Mouse (Mus musculus) neural tube, embryonic 12.5 days (tissue): ENCODE measurements around the gene Mapkapk3. TPM values are rescaled to one million over a fixed set of nuclear protein-coding genes. Genes with fewer than 3 reads are reported as not detected.
A peak's percentile ranks its signal among the peaks of the same experiment; 100 is the strongest.

Experiments
- ATAC-seq: fragments of 200-750 bp; cut with Nextera tagmentation; 2 replicates; pipeline ENCODE4 v1.8.0; 2017; ENCODE audit warnings: low read depth, mild to moderate bottlenecking, moderate TSS enrichment, moderate library complexity; ENCODE audit not compliant: low FRiP score
- H3K27ac ChIP-seq: fragments of 300-500 bp; sonication (generic); 2 replicates; pipeline ENCODE4 v1.5.1; 2016
- H3K27me3 ChIP-seq: fragments of 300-500 bp; sonication (generic); replicated peaks from 2 replicates; pipeline ENCODE4 v1.6.1; 2016; ENCODE audit warnings: mild to moderate bottlenecking
- H3K36me3 ChIP-seq: fragments of 300-500 bp; sonication (generic); 2 replicates; pipeline ENCODE4 v1.6.1; 2016; ENCODE audit warnings: mild to moderate bottlenecking
- H3K4me1 ChIP-seq: fragments of 300-500 bp; sonication (generic); 2 replicates; pipeline ENCODE4 v1.6.1; 2016
- H3K4me2 ChIP-seq: fragments of 300-500 bp; sonication (generic); replicated peaks from 2 replicates; pipeline ENCODE4 v1.6.1; 2016; ENCODE audit warnings: mild to moderate bottlenecking
- H3K4me3 ChIP-seq: fragments of 300-500 bp; sonication (generic); 2 replicates; pipeline ENCODE4 v1.5.1; 2016
- H3K9ac ChIP-seq: fragments of 300-500 bp; sonication (generic); 2 replicates; pipeline ENCODE4 v1.6.1; 2016; ENCODE audit warnings: mild to moderate bottlenecking
- H3K9me3 ChIP-seq: fragments of 300-500 bp; sonication (generic); 2 replicates; pipeline ENCODE4 v1.6.1; 2016; ENCODE audit warnings: mild to moderate bottlenecking
- WGBS: fragments of 180-500 bp; shearing (Covaris S2); methylation state at CpG from one replicate; pipeline ENCODE4 v1.1.7; 2016; 5-methylcytosine and 5-hydroxymethylcytosine counted together
- polyA plus RNA-seq: library from polyadenylated mRNA; unstranded; fragments of >200 nt; fragmentation: Nextera tagmentation; extraction: Ambion mirVana; gene quantifications from 2 replicates; pipeline ENCODE4 v1.2.1, GENCODE M21; 2016

The Mapkapk3 gene
- 3.5 and 3.7 TPM in 2 replicates for polyA plus RNA-seq

DNA sequence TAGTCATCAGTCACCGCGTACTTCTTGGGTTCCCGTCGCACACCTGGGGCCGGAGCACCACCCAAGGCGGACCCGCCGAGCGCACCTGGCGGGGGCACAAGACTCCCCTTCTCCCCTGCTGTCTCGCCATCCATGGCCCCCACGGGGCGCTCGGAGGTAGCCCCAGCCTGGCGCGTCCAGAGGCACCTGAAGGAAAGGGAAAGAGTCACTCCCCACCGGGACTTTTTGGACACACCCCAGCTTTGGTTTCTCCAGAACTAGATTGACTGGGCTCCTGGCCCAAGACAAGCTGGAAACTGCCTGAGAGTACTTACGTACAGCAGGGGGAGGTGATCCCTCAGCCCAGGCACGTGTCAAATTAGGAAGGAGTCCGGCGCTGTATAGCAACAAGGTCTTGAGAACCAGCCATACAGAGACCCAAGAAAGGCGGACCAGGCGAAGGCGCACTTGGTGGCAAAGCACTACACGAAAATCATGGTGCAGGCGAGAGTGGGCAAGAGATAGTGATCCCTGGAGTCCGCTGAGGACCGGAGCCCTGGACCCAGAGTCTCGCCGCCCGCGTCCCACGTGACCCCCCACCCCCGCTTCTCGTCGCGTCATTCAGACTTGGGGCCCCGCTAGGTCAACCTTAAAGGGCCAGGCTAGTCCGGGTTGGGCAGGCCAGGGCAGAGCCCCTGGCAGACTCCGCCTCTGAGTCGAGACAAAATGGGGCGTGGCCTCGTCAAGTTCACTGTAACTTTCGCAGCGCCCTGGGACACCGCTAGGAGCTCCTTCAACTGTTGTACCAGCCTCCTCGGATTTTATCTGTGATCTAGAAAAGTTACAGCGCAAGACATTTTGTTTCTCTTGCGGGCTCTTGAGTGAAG, at the start of gene Mapkapk3:
Gene Mapkapk3 (minus strand): TSS at position 667 of the 866 bp plus-strand sequence.
- H3K9me3 ChIP-seq = no peaks in the 10 kb centered on the region
- H3K27ac ChIP-seq = no peak within 1 kb of the TSS
- 2% methylated on average over 49 of the region's 49 CpGs for WGBS
- peak within 1 kb of the TSS; percentile 76 for H3K4me2 ChIP-seq
- H3K4me3 ChIP-seq = peak within 1 kb of the TSS; percentile 43
- no peaks in the 10 kb centered on the region for H3K36me3 ChIP-seq
- 0 out of 2 replicates have a peak within 1 kb of the TSS, but pooled peaks have one; percentile 35 for H3K9ac ChIP-seq
- H3K27me3 ChIP-seq = peaks cover 15% of the 10 kb centered on the region
- H3K4me1 ChIP-seq = peaks cover 11% of the 10 kb centered on the region
- ATAC-seq = peak; percentile 61

DNA sequence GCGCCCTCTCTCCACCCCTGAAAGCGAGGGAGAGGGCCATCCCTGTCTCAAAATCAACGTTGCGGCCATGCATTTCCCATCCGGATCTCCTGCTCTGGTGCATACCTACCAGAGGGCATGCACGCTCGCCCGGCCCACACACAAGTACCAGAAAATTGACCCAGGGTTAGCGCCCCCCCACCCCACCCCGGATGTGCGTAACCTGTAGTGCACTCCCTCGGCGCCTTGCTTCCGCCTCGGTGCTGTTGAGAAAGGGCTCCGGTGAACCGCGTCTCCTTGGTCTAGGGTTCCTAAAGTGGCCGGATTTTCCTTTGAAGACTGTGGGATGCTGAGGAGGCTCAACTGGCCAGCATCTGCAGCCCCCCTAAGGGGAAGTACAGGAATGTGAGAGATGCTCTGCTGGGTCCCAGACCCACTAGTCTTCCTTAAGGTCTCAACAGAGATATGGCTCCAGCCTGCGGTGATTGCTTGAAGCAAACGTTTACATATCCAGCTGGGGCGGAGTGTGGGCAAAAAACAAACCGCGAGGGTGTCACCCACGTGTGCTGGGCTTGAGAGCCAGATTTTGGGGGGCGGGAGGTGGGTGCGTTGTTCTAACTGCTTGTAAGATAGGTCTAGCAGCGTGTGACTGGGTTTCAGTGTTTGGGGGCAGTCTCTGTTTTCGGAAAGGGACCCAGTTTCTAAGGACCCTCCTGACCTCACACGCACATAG, 48.7 kb upstream of the Mapkapk3 start, which contains the start of gene Hemk1:
Gene Hemk1 (minus strand): TSS at position 179 of the 712 bp plus-strand sequence.
- H3K27ac ChIP-seq = no peak within 1 kb of the TSS
- no peaks in the 10 kb centered on the region for H3K36me3 ChIP-seq
- peak within 1 kb of the TSS; percentile 70 for H3K9ac ChIP-seq
- ATAC-seq = peak; percentile 62
- peak within 1 kb of the TSS; percentile 75 for H3K4me2 ChIP-seq
- H3K9me3 ChIP-seq = no peaks in the 10 kb centered on the region
- peaks cover 11% of the 10 kb centered on the region for H3K4me1 ChIP-seq
- WGBS = 6% methylated on average over 30 of the region's 30 CpGs
- peak within 1 kb of the TSS; percentile 59 for H3K4me3 ChIP-seq
- no peaks in the 10 kb centered on the region; the same call in 1 of the 2 replicates for H3K27me3 ChIP-seq

DNA sequence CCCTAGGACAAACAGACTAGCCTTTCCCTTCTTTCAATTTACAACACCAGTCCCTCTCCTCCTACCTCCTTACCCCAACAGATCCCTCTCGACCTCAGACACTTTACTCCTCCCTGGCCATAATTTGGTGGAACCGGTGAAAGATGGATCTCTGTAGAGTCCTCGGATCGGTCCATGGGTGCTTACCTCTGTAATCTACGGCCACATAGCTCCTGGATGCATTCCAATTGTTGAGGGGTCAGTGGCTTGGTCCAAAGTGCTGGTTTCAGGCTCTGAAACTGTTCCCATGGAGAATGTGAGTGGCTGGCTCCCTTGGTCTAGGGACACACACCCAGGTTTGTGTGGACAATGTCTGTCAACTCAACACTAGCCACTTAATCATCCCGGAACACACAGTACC, 46.7 kb upstream of the Mapkapk3 start:
- no peaks in the 10 kb centered on the region for H3K27me3 ChIP-seq
- H3K36me3 ChIP-seq = no peaks in the 10 kb centered on the region; the same call in 1 of the 2 replicates
- H3K9ac ChIP-seq = no peak overlapping the region
- H3K4me3 ChIP-seq = no peak overlapping the region
- ATAC-seq = no peak
- H3K4me1 ChIP-seq = peaks cover 11% of the 10 kb centered on the region
- WGBS = 88% methylated on average over 6 of the region's 6 CpGs
- H3K4me2 ChIP-seq = no peak overlapping the region
- H3K9me3 ChIP-seq = no peaks in the 10 kb centered on the region
- H3K27ac ChIP-seq = no peak overlapping the region

DNA sequence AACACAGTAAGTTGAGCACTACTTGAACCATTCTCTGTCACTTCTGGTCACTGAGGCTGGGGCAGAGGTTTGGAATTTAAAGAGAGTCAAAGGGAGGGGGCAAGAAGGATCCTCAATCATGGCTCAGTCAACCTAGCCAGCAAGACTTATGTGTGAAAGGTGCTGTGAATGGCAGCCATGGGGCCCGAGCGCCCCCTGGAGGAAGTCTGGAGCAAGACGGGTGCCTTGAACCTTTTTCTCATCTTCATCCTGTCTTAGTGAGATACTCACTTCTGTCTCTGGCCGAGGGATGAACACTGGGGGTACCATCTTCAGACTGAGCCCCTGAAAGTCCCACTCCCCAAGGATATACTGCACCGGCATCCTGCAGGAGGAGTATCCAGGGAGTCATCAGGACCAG, 46.2 kb upstream of the Mapkapk3 start:
- no peak for ATAC-seq
- WGBS = 11% methylated on average over 5 of the region's 5 CpGs

DNA sequence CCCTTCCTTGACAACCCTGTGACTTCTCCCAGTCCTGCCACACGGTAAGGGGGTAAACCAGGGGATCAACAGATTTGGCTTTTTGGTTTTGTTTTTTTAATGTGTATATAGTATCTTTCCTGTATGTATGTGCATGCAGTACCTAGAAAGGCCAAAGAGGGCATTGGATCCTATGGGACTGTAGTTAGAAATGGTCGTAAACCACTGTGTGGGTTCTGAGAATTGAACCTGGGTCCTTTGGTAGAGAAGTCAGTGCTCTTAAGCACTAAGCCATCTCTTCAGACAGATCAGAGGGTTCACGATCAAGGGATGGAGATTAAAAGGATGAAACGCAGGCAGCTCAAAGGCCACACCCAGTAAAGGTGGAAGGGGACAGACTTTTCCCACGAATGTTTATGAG, 45.4 kb upstream of the Mapkapk3 start:
- no peaks in the 10 kb centered on the region for H3K9me3 ChIP-seq
- no peaks in the 10 kb centered on the region; the same call in 1 of the 2 replicates for H3K36me3 ChIP-seq
- no peak overlapping the region for H3K4me2 ChIP-seq
- H3K27ac ChIP-seq = no peak overlapping the region
- no peak for ATAC-seq
- H3K4me3 ChIP-seq = no peak overlapping the region
- WGBS = 90% methylated on average over 5 of the region's 5 CpGs
- no peaks in the 10 kb centered on the region for H3K27me3 ChIP-seq
- H3K9ac ChIP-seq = no peak overlapping the region
- peaks cover 11% of the 10 kb centered on the region for H3K4me1 ChIP-seq

More for the DNA sequence above, 46.2 kb upstream of the Mapkapk3 start:
- Histone ChIP-seq H3K27me3 (no peaks in the 10 kb centered on the region), H3K9me3 (no peaks in the 10 kb centered on the region), H3K4me3 (no peak overlapping the region), H3K9ac (no peak overlapping the region), H3K4me1 (peaks cover 11% of the 10 kb centered on the region), H3K27ac (no peak overlapping the region), H3K4me2 (no peak overlapping the region), H3K36me3 (no peaks in the 10 kb centered on the region; the same call in 1 of the 2 replicates)

DNA sequence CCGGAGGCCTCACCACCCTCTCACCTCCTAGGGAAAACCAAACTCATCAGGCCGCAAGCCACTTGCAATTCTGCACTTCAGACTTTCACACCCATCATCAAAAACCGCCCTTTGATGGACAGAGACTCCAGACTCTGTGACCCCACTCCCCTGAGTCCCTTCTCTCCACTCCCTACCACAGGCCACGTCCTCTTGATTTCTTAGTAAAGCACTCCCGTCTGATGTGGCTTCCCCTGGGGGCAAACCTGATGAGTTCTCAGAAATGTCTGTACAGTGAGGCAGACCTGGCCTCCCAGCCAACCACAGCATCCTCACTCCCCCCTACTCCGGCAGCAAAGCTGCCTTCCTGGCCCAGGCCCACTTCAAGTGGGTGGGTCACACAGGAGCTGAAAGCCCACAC, 44.7 kb upstream of the Mapkapk3 start:
- Histone ChIP-seq H3K27ac (no peak overlapping the region), H3K27me3 (no peaks in the 10 kb centered on the region), H3K36me3 (no peaks in the 10 kb centered on the region; the same call in 1 of the 2 replicates), H3K9me3 (no peaks in the 10 kb centered on the region), H3K9ac (0 out of 2 replicates have a peak overlapping the region, but pooled peaks have one; percentile 8), H3K4me3 (no peak overlapping the region), H3K4me1 (peaks cover 11% of the 10 kb centered on the region), H3K4me2 (no peak overlapping the region)
- no peak for ATAC-seq
- 88% methylated on average over 6 of the region's 6 CpGs for WGBS

DNA sequence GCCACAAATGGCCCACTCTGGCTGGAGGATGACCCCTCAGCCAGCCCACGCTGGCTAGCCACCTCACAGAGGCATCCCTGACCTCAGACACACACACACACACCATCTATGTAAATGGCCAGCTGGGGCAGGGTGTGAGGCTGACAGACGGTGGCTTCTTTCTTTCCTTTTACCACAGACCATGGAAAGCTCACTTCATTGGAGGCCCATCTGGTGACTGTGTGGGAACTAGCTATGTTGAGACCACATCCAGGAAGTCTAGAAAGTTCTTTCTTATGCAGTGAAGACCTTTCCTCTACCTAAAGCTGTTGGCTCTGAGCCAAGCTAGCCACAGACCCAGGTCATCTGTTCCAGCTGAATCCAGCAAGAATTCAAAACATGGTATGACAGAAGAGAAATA, 44.0 kb upstream of the Mapkapk3 start:
- Histone ChIP-seq H3K27ac (no peak overlapping the region), H3K36me3 (no peaks in the 10 kb centered on the region; the same call in 1 of the 2 replicates), H3K4me3 (no peak overlapping the region), H3K4me1 (peaks cover 11% of the 10 kb centered on the region), H3K27me3 (no peaks in the 10 kb centered on the region), H3K9ac (0 out of 2 replicates have a peak overlapping the region, but pooled peaks have one; percentile 8), H3K9me3 (no peaks in the 10 kb centered on the region), H3K4me2 (no peak overlapping the region)
- 56% methylated on average over 2 of the region's 2 CpGs for WGBS
- ATAC-seq = no peak

DNA sequence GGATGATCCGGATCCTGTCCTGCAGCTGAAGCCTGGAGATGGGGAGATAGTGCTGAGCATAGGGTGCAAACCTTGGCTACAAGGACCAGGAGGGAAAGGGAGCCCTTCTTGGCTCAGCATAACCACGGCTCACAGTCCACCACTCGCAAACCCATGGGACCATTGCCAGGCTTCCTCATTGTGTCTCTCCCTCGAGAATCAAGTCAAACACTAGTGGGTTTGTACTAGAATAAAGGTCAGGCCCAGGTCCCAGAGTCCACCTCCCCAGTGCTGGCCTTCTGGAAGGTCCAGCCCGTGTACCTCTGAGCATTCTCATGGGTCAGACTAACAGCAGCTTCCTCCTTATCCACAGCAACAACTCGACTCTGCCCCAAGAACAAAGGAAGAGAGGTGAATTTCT, 41.1 kb upstream of the Mapkapk3 start:
- no peak for ATAC-seq
- H3K27me3 ChIP-seq = no peaks in the 10 kb centered on the region
- no peak overlapping the region for H3K27ac ChIP-seq
- H3K4me2 ChIP-seq = no peak overlapping the region
- H3K9me3 ChIP-seq = no peaks in the 10 kb centered on the region
- H3K36me3 ChIP-seq = peaks cover 11% of the 10 kb centered on the region; the same call in 1 of the 2 replicates
- no peak overlapping the region for H3K4me3 ChIP-seq
- no peak overlapping the region for H3K9ac ChIP-seq
- 89% methylated on average over 6 of the region's 6 CpGs for WGBS
- no peaks in the 10 kb centered on the region for H3K4me1 ChIP-seq

DNA sequence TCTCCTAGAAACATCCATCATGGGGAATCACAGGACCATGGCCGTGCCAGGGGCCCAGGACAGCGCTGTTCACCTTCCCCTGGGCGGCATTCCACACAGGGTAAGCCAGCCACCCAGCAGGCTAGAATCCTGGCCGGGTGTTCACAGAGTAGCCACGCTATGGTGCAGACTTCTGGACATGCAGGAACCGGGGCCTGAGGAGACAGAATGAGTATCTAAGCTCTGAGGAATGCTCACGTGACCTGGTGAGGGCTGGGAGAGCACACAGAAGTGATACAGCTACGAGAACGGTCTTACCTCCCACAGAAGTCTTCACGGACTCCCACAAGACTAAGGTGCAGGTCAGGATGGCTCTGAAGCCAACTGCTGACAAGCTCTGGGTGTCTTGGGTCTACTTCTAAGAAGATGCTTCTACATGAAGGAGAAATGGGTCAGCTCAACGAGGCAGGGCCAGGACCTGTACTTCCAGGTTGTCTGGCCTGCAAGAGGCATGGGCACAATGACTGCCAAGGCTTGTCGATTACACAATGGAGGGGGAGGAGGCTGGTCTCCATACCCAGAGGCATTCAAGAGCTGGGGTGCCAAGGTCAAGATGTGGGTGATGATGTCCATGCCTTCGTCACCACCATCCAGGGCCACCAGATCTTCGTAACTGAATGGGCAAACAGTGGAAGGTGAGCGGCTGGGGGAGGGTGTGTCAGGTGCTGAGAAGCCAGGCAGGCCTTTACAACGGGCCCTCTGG, 38.4 kb upstream of the Mapkapk3 start:
- H3K27ac ChIP-seq = no peak overlapping the region
- peaks cover 11% of the 10 kb centered on the region; the same call in 1 of the 2 replicates for H3K36me3 ChIP-seq
- 92% methylated on average over 16 of the region's 16 CpGs for WGBS
- H3K4me2 ChIP-seq = no peak overlapping the region
- no peak overlapping the region for H3K4me3 ChIP-seq
- H3K4me1 ChIP-seq = no peaks in the 10 kb centered on the region
- H3K9ac ChIP-seq = no peak overlapping the region
- H3K9me3 ChIP-seq = no peaks in the 10 kb centered on the region
- no peaks in the 10 kb centered on the region for H3K27me3 ChIP-seq
- ATAC-seq = no peak

DNA sequence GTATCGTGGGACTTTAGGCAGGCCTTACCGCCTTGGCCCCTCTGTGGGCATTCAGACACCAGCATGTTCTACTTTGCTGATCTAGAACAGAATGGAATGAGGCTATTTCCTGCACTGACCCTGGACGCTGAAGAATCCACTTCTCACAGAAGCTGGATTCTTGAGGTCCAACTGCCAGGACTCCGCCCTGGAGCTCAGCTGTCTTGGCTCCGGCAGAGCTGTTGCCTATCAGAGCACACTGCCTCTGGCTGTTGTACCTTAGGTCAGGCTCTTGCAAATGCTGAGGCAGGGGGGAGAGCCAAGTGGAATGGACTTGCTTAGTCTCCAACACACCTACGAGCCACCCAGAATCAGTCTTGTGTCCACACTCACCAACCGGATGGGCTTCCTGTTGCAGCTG, 36.2 kb upstream of the Mapkapk3 start:
- no peak overlapping the region for H3K4me3 ChIP-seq
- H3K9me3 ChIP-seq = no peaks in the 10 kb centered on the region
- 90% methylated on average over 7 of the region's 7 CpGs for WGBS
- ATAC-seq = no peak
- no peaks in the 10 kb centered on the region for H3K27me3 ChIP-seq
- H3K4me2 ChIP-seq = no peak overlapping the region
- H3K27ac ChIP-seq = no peak overlapping the region
- H3K9ac ChIP-seq = no peak overlapping the region
- H3K36me3 ChIP-seq = peaks cover 11% of the 10 kb centered on the region; the same call in 1 of the 2 replicates
- H3K4me1 ChIP-seq = no peaks in the 10 kb centered on the region

DNA sequence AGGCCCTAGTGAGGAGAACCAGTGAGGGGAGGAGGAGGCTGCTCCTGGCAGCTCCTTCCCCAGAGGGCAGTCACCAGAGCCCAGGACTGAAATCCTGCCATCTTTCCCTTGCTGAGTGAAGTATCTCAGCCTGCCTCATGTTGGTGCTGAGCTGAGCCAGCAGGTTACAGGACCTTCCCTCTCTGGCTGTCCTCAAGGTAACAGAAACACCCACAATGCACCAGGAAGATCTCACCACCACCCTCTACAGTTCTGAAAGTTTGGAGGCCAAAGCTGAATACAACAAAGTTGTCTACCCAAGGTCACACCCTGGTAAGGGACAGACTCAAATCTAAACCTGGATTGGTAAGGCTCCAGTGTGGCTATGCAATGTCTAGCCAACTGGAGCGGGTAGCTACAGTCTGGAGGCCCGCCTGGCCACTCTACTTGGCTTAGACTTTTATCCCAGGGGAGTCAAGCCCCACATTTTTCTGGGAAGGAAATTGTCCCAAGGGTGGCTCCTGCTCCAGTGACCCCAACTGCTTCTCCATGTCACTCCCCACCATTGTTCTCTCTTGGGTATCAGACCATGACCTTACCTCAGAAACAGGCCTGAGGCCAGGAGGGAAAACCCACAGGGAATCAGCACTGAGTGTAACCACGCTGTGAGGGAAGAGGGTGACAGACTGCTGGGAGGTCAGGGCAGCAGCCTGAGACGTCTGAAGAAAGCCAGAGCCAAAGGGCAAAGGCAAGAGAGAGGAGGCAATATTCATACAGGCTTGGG, 35.3 kb upstream of the Mapkapk3 start:
- H3K27ac ChIP-seq = no peak overlapping the region
- H3K9ac ChIP-seq = no peak overlapping the region
- no peak overlapping the region for H3K4me2 ChIP-seq
- no peak overlapping the region for H3K4me3 ChIP-seq
- no peak for ATAC-seq
- H3K27me3 ChIP-seq = no peaks in the 10 kb centered on the region
- peaks cover 11% of the 10 kb centered on the region; the same call in 1 of the 2 replicates for H3K36me3 ChIP-seq
- no peaks in the 10 kb centered on the region for H3K4me1 ChIP-seq
- 66% methylated on average over 4 of the region's 4 CpGs for WGBS
- H3K9me3 ChIP-seq = no peaks in the 10 kb centered on the region
